Mouse (Mus musculus) 416B (cell line): ENCODE measurements at regions not wholly inside any gene's neighbourhood (a gene's known extent, or its start where the extent isn't known, plus 50 kb on each side); places are given as distances from the start of the nearest gene placed in this dataset.

Experiments used
- DNase-seq: peaks from one replicate; pipeline ENCODE4 v3.0.0; 2011; ENCODE audit warnings: low read depth

DNA sequence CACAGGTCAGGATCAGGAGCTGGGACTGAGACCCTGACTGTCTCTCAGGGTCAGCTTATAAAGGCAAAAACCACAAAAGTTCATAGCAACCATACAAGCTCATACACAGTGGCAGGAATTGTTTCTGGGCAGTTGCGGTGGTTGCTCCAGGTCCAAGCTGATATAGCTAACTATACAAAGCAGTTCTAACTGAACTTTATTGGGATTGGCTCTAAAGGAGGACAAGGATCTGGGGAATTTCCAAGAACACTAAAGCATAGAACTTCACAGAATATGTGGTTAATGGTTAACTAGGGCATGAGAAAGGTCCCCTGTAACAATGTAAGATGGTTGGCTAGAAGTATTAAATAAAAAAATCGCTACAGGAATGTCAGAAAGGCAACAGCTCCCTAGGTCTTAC is 748.0 kb upstream of the Crim1 start:
- DNase-seq: no peak

DNA sequence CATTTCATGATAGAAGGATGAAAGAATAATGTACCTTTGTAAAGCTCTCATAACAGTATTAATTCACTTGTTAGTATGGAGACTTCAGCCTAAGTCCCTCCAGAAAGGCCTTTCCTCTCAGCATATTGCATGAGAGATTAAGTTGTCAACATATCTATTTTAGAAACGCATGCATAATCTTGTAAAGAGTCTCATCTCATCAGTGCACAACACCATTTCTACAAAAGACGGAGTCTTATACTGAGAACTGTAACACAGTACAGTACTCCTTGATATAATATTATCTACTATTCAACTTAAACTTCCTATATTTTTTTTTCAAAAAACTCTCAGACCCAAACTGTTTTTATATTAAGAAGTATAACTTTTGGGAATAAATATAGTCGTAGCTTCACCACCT is 730.4 kb upstream of the Crim1 start:
- no peak for DNase-seq

DNA sequence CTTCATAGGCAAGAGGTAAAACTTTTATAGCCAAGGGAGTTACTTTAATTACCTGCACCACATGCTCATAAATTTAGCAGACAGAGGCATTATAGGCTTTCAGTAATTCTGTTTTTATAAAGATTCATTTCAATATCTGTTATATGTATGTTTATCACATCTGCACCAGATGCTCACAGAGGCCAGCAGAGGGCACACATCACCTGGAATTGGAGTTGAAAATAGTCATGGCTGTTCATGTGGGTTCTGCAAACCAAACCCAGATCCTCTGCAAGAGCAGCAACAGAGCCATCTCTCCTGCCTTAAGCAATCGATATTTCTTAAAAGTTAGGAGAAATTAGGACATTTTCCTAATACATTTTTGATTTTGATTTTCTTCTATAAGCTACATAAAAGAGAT is 729.9 kb upstream of the Crim1 start:
- DNase-seq: peak; percentile 12

DNA sequence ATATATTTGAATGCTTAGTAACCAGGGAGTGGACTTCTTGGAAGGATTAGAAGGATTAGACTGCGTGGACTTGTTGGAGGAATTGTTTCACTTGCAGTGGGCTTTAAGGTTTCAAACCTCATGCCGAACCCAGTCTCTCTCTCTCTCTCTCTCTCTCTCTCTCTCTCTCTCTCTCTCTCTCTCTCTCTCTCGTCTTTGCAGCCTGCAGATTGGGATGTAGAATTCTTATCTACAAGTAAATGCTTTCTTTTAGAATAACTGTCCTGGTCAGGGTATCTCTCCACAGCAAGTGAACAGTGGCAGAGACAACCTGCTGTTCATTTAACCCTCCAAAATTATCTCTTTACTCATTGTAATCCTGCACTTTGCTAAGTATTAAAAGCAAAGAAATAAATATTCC is 728.1 kb upstream of the Crim1 start:
- no peak for DNase-seq
